Mouse (Mus musculus) lung, postnatal 0 days (tissue): Measurements from ENCODE around the gene Npw.

ENCODE experiments used
- CTCF ChIP-seq: IDR thresholded peaks from 2 replicates; pipeline ENCODE4 v1.5.1; 2016; ENCODE audit warnings: antibody characterized with exemption, mild to moderate bottlenecking
- EP300 ChIP-seq: IDR thresholded peaks from 2 replicates; pipeline ENCODE4 v1.6.1; 2016; ENCODE audit warnings: antibody characterized with exemption, mild to moderate bottlenecking, control low read depth

GRCm38 (mm10) chr17:24687599-24687998 lies 29.3 kb upstream of the Npw start:
- TF ChIP-seq EP300 (no peak), CTCF (no peak)
